Mouse (Mus musculus) left cerebral cortex, postnatal 4 days (tissue): ENCODE results near the gene Aldh1a7. TPM values are rescaled to one million over a fixed set of nuclear protein-coding genes. Genes with fewer than 3 reads are reported as not detected.
"Not testable (repeated sequence)": the region's sequence is repeated elsewhere in the genome, so short reads cannot be mapped to it uniquely, and the experiment has no call there.

ENCODE experiments used
- DNase-seq: peaks from one replicate; pipeline ENCODE4 v3.0.0-alpha.2; 2022
- intact Hi-C: fragments of 180-260 bp; cut with DNase I; formaldehyde crosslinking; loops from one replicate; pipeline ENCODE4 v1.15.1; 2025
- total RNA-seq, 2 experiments: library from RNA; stranded (reverse); gene quantifications; 2 replicates each; pipeline ENCODE4 v1.2.3; 2021

The Aldh1a7 gene
- total RNA-seq, result 1 to 10 TPM; 1.2 to 1.3 TPM

DNA sequence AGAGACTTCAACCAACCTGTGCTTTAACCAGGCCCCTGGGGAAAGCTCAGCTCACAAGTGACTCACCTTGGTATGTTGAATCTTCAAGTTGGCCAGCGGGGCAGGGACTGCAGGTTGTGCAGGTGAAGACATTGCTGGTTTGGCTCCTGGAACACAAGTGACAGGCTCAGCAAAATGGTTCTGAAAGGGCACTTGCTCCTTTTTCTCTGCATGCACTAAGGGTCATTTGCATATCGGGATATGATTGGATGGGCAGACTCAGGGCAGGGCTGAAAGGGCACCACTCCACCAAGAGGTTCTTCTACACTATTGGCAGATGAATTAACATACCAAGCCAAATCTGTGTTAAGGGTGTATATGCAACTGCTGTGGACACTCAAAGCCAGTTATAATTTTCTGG is at the start of gene Aldh1a7:
Gene Aldh1a7 (minus strand): TSS at position 182 of the 400 bp plus-strand sequence.
- no peak for DNase-seq

GRCm38 (mm10) chr19:20775681-20776080 is 48.3 kb upstream of the Aldh1a7 start:
- DNase-seq, result no peak
- intact Hi-C loops, result no loop called here

More for the DNA sequence above, at the start of gene Aldh1a7:
- intact Hi-C loops, result no loop called here

DNA sequence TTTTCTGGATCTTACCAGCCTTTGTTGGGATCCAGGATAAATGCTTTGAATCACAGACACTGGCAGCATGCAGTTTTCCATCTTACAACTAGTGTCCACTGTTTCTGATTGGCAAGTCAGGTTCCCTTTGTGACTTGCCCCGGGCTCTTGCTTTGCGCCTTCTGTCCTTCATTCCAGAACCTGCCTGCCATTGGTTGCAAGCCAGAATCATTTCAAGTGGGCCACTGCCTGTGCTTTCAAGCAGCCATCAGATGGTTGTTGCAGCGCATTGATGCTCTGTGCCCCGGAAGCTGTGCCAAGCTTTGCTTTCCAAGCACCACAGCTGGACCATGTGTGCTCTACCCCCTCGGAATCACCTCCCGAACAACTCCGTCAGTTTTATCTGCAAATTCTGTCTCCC is 46.6 kb upstream of the Aldh1a7 start:
- intact Hi-C loops, result no loop called here
- peak; percentile 30 for DNase-seq

DNA sequence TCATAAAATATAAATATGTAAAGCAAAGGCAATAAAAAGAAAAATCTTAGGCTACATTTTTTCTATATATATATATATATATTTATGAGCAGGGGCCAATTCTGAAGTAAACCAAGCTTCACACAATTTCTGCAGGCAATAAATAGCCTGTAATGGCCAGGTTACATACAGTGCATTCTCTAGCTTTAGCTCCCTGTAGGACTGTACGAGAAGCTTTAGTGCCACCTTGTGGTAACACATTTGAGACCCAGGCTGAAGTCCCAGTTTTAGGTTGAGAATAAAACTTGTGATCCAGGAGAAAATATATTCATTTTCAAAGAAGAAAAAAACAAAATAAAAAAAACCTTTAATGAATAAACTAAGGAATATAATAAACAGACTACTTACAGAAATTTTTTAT is 36.9 kb upstream of the Aldh1a7 start:
- peak; percentile 4 for DNase-seq
- intact Hi-C loops, result loop anchor here (10.0 kb wide), 2 partner anchors 319 to 399 kb away; no protein-coding TSS in a partner anchor

GRCm38 (mm10) chr19:20761675-20762426 is 34.5 kb upstream of the Aldh1a7 start:
- no peak for DNase-seq
- intact Hi-C loops, result loop anchor here (10.0 kb wide), 2 partner anchors 317 to 397 kb away; no protein-coding TSS in a partner anchor

- intact Hi-C loops, result loop anchor here (10.0 kb wide), 2 partner anchors 316 to 396 kb away; no protein-coding TSS in a partner anchor
- no peak for DNase-seq
These were observed 33.8 kb upstream of the Aldh1a7 start for GRCm38 (mm10) chr19:20761119-20761518.

- intact Hi-C loops, result no loop called here
- DNase-seq, result no peak
These were observed 17.3 kb upstream of the Aldh1a7 start for GRCm38 (mm10) chr19:20744630-20745029.

GRCm38 (mm10) chr19:20728278-20728677 is 916 bp upstream of the Aldh1a7 start:
- intact Hi-C loops, result no loop called here
- DNase-seq, result no peak

DNA sequence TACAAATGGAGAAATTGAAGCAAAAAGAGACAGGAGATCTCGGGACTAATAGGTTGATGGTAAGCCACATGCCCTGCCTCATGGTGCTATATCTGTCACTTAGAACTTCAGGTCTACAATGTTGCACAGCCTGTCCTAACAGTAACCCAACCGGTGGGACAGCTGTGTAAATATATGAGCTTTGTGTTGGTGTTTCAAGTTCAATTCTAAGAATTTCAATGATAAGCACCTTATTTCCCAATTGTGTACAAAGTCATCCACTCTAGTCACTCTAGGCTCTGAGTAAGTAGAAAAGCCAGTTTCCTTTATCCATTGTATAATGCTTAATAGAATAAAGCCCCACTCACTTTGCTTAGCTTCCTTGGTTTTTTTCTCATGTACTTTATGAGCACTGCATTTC is 4.4 kb downstream of the Aldh1a7 start:
- intact Hi-C loops, result no loop called here
- DNase-seq, result no peak

DNA sequence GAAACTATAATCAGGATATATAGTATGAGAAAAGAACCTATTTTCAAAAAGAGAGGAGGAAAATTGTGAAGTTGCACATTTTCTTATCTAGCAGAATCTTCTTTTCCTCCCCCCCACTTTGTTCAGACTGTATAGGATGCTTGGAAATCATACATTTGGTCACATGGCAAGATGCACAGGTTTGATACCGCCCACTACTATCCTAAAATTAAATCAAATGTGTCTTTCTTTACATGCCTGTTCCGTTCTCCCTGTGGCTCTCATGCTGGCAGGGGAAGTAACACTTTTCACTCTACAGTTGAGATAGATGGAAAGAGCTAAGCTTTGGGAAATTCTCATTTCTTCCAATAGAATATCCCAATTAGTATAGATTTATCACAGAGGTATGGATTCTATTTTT is 7.1 kb downstream of the Aldh1a7 start:
- intact Hi-C loops, result no loop called here
- no peak for DNase-seq

DNA sequence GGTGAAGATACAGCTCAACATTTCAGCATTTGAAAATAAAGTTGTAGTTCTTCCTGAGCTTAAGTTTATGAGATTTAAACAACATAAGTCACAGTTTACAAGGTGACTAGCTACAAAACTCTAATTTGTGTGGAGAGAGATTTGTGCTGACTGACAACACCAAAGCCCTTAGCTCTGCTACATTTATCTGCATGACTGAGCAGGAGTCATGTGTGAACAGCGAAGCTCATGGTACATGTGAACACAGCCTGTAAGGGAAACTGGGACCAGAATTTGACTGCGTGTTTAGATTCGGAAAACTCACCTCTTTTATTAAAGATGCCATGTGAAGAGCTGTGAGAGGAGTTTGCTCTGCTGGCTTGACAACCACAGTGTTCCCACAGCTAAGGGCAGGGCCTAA is 11.7 kb downstream of the Aldh1a7 start:
- no peak for DNase-seq
- intact Hi-C loops, result no loop called here

DNA sequence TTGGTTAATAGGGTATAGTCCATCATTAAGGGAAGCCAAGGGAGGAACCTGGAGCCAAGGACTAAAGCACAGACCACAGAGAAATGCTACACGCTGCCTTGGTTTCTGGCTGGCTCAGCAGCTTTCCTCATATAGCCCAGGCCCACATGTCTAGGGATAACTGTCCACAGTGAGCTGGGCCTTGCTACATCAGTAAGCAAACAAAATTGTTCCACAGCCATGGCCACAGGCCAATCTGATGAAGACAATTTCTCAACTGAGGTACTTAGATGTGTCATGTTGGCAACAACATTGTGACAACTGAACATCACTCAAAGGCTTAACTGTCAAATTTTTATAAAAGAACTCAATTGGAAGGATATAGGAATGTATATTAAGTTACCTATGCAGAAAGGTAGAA is 12.3 kb downstream of the Aldh1a7 start:
- intact Hi-C loops, result no loop called here
- no peak for DNase-seq

GRCm38 (mm10) chr19:20714543-20714942 is 12.8 kb downstream of the Aldh1a7 start:
- intact Hi-C loops, result no loop called here
- DNase-seq, result no peak

DNA sequence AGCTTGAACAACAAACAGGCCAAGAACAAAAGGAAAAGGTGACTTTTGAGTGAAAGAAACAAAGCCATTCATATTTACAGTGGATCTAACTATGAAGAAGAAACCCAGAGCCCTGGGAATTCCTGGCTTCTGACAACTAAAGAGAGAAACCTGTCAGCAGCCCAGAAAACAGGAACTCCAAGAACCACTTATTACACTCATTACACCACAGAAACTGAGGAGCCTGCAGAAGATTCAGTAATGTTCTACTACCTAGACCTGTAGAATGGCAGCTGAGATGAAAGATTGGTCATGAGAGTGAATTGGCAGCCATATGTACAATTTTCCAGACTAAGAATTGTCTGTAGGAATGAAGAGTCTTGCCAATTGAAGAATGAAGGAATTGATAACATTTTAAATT is 20.2 kb downstream of the Aldh1a7 start:
- DNase-seq, result no peak
- intact Hi-C loops, result no loop called here

DNA sequence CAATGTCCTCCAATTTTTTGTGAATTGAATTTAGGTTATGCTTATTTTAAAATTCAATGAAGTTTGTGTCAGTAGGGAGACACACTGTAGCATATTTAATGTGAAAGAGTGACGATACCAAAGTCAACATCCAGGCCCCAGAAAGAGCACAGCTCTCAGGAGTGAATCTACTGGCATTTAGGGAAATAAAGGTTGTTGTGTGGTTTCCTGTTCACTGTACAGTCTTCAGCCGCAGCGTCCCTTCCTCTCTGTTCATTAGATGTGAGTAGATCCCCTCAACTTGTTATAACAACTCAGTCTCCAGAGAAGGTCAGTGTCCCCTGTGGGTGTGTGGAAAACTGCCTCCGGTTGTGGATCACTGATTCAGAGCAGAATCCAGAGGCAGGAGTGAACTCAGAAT is 20.6 kb downstream of the Aldh1a7 start:
- intact Hi-C loops, result no loop called here
- DNase-seq, result no peak

- no peak for DNase-seq
- intact Hi-C loops, result no loop called here
These were observed 25.3 kb downstream of the Aldh1a7 start for GRCm38 (mm10) chr19:20702074-20702473.

DNA sequence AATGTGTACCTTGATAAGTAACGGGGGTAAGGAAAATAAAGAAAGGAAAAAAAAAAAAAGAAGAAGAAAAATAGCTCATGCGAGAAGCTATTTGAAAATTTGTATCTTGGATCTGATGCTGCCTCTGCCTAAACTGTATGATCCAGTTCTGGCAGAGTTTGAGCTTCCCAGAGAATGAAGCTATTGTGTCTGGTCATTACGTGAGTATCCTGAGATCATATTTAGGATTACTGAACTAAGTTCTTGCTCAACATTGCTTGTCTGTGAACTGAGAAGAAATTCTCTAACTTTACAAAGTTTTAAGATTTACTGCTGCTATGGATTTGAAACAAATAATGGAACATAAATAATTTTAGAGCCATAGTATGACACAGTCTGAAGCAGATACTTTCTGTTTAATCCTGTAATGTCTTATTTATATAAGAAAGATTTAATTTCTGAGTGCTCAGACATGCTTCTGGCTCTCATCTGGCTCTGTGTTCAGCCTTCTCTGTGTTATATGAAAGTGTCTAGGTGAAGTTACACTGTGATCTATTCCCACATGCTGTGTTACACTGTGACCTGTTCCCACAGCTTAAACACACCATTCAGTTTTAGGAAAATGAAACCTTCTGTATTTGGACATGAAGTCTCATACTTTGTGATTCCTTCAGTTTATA is 49.5 kb downstream of the Aldh1a7 start:
- intact Hi-C loops, result no loop called here
- no peak for DNase-seq

- intact Hi-C loops, result no loop called here
- no peak for DNase-seq
These were observed 73.1 kb downstream of the Aldh1a7 start for GRCm38 (mm10) chr19:20654141-20654873.

GRCm38 (mm10) chr19:20653082-20653676 is 74.2 kb downstream of the Aldh1a7 start:
- no peak for DNase-seq
- intact Hi-C loops, result no loop called here

DNA sequence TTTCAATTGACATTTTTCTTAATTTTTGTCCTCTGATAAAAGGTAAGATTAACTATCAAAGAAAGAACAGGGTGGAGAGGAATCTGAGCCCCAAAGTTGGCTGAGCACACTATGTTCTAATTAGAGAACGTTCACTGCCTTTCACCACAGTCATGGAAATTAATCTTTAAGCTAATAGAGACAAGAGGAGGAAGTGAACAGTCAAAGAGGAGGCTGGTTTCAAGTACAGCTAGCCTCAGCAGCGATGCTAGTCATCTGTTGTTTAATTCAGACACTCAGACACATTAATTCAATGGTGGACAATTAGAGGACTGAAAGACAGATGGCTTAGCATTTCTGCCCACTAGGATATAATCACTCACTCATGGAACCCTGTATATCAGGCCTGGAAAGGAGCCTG is 77.4 kb downstream of the Aldh1a7 start:
- intact Hi-C loops, result no loop called here
- DNase-seq, result no peak

DNA sequence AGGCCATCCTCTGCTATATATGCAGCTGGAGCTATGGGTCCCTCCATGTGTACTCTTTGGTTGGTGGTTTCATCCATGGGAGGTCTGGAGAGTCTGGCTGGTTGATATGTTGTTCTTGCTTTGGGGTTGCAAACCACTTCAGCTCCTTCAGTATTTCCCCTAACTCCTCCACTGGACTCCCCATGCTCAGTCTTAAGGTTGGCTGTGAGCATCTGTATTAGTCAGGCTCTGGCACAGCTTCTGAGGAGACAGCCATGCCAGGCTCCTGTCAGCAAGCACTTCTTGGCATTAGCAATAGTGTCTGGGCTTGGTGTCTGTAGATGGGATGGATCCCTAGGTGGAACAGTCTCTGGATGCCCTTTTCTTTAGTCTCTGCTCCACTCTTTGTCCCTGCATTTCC is 79.9 kb downstream of the Aldh1a7 start:
- DNase-seq, intact Hi-C loops: not testable (repeated sequence)
